Mouse (Mus musculus) brown adipose tissue, adult 24 weeks (tissue): ENCODE measurements around the gene Tex30. TPM values are rescaled to one million over a fixed set of nuclear protein-coding genes. Genes with fewer than 3 reads are reported as not detected.
"Not testable (repeated sequence)": the region's sequence is repeated elsewhere in the genome, so short reads cannot be mapped to it uniquely, and the experiment has no call there.

ENCODE experiments used
- H3K27ac ChIP-seq: fragments of 200-500 bp; replicated peaks from 2 replicates; pipeline ENCODE4 v1.5.1; 2012; ENCODE audit warnings: low read depth, mild to moderate bottlenecking, low read length
- H3K4me1 ChIP-seq: fragments of 200-500 bp; 2 replicates; pipeline ENCODE4 v1.6.1; 2012; ENCODE audit warnings: low read length, mixed read lengths; ENCODE audit not compliant: control insufficient read depth, insufficient read depth, insufficient read length
- H3K4me3 ChIP-seq: fragments of 200-500 bp; 2 replicates; pipeline ENCODE4 v1.5.1; 2012; ENCODE audit warnings: low read depth, mild to moderate bottlenecking, low read length, moderate library complexity; ENCODE audit not compliant: insufficient read depth
- polyA plus RNA-seq: library from polyadenylated mRNA; stranded (reverse); fragments of >200 nt; gene quantifications from 2 replicates; pipeline ENCODE4 v1.2.4, GENCODE M21; 2012; ENCODE audit not compliant: missing spikeins, insufficient read depth, insufficient read length

Gene Tex30
- polyA plus RNA-seq, 1 experiment, result 4.4 TPM

GRCm38 (mm10) chr1:44101448-44102225 is 604 bp downstream of the Tex30 start:
- peak overlapping the region; percentile 90 for H3K4me3 ChIP-seq
- H3K27ac ChIP-seq, result peak overlapping the region; percentile 28; the same call in 1 of the 2 replicates
- H3K4me1 ChIP-seq, result no peaks in the 10 kb centered on the region; the same call in 1 of the 2 replicates

- Histone ChIP-seq H3K4me3 (no peak overlapping the region), H3K27ac (no peak overlapping the region), H3K4me1 (no peaks in the 10 kb centered on the region)
Measured at GRCm38 (mm10) chr1:44064625-44065024, 37.6 kb downstream of the Tex30 start.

GRCm38 (mm10) chr1:44063439-44063838 is 38.8 kb downstream of the Tex30 start:
- Histone ChIP-seq H3K27ac (no peak overlapping the region), H3K4me3 (no peak overlapping the region), H3K4me1 (no peaks in the 10 kb centered on the region)

GRCm38 (mm10) chr1:44061836-44062235 is 40.4 kb downstream of the Tex30 start, which contains the start of gene Gm8251:
Gm8251 (minus strand) TSS chr1:44061936.
- Histone ChIP-seq H3K4me3 (no peak within 1 kb of the TSS), H3K4me1 (no peaks in the 10 kb centered on the region), H3K27ac (no peak within 1 kb of the TSS)

- no peaks in the 10 kb centered on the region for H3K4me1 ChIP-seq
- no peak overlapping the region for H3K27ac ChIP-seq
- H3K4me3 ChIP-seq, result no peak overlapping the region
Measured at GRCm38 (mm10) chr1:44057805-44058204, 44.4 kb downstream of the Tex30 start.

- Histone ChIP-seq H3K4me1 (no peaks in the 10 kb centered on the region), H3K4me3 (no peak overlapping the region), H3K27ac (no peak overlapping the region)
Measured at GRCm38 (mm10) chr1:44046556-44046955, 55.7 kb downstream of the Tex30 start.

- H3K4me1 ChIP-seq, H3K4me3 ChIP-seq, H3K27ac ChIP-seq: not testable (repeated sequence)
Measured at GRCm38 (mm10) chr1:44045689-44046088, 56.6 kb downstream of the Tex30 start.

- Histone ChIP-seq H3K4me1 (no peaks in the 10 kb centered on the region), H3K4me3 (peak overlapping the region; percentile 55; the same call in 1 of the 2 replicates), H3K27ac (no peak overlapping the region)
Measured at GRCm38 (mm10) chr1:44042555-44042915, 59.7 kb downstream of the Tex30 start.

- H3K4me3 ChIP-seq, result peak overlapping the region; percentile 55
- H3K27ac ChIP-seq, result no peak overlapping the region
- H3K4me1 ChIP-seq, result no peaks in the 10 kb centered on the region
Measured at GRCm38 (mm10) chr1:44041797-44042554, 60.3 kb downstream of the Tex30 start.

Other genes with a start within 250 kb of the Tex30 start
- 18.7 and 28.0 TPM in 2 replicates for gene Tpp2, start 168.8 kb downstream of the Tex30 start, polyA plus RNA-seq
- gene Mettl21c, start 82.4 kb downstream of the Tex30 start, polyA plus RNA-seq, result 1.3 and 2.1 TPM in 2 replicates
- not detected in 2 replicates for gene Gm8251, start 40.5 kb downstream of the Tex30 start, polyA plus RNA-seq
- 2.8 and 4.5 TPM in 2 replicates for gene Kdelc1, start 16.4 kb upstream of the Tex30 start, polyA plus RNA-seq
- 10.3 and 21.6 TPM in 2 replicates for gene Bivm, start 16.5 kb upstream of the Tex30 start, polyA plus RNA-seq
- gene Ercc5, start 45.3 kb upstream of the Tex30 start, polyA plus RNA-seq, result 8.8 and 9.8 TPM in 2 replicates
- gene Mettl21e, start 116.5 kb upstream of the Tex30 start, polyA plus RNA-seq, result not detected in 2 replicates